Mouse (Mus musculus): Measurements from ENCODE around the gene Olfr462. TPM values are rescaled to one million over a fixed set of nuclear protein-coding genes. Genes with fewer than 3 reads are reported as not detected.

Gene Olfr462
- polyA plus RNA-seq (2012; rRNA removed): not detected in 2 replicates

GRCm38 (mm10) chr11:87892168-87892567 is at the start of gene Olfr462:
Olfr462 (minus strand) TSS chr11:87892268.

DNA sequence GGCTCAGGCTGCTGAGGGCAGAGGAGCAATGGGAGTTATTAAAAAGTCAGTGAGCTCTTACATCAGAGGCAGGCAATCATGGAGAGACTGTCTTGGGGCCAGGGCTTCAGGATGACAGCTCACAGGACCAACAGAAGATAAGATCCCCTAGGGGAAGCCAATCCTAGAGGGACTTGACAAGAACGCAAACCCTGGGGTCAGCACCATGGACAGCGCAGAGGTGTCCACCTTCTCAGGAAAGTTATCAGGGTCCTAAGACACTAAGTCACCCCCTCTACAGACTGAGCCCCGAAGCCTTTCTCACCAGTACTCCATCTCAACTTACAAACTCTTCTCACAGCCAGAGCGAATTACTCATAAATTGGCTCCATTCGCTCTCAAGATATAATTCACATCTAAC is 28.9 kb upstream of the Olfr462 start, which contains the start of gene Olfr464:
Gene Olfr464 (minus strand): TSS at position 2 of the 400 bp plus-strand sequence.

DNA sequence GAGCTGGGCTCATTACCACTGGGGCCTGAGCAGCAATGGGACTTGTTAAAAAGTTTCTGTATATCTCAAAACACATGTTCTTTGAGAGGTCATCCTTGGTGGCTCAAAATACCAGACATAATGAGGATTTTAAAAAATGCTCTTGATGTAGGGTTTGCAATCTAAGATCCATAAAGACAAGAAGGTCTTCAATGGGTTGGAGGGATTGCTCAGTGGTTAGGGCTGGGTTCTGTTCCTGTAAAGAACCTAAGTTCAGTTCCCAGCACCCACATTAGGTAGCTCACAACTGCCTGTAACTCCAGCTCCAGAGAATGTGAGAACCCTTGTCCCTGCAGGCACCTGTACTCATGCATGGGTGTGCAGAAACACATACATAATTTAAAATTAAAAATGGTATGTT is 5.2 kb upstream of the Olfr462 start, which contains the start of gene Olfr463:
Gene Olfr463 (minus strand): TSS at position 101 of the 400 bp plus-strand sequence.

DNA sequence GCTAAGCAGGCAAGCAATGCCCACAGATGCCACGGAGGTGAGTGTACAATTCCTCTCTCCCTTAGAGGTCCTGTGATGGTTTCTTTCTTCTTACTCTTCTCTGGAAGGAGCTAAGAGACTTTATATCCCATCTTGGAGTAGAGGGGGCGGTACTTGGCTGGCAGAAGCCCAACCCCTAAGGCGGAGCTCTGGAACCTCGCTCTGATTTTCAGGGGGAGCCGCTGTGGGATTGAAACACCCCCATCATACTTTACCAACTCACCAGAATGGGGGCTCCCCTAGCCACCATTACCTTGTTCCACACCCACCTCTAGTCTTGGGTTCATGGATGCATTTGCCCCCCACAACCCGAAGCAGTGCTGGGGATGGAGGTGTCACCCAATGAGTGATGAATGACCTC is 16.6 kb downstream of the Olfr462 start, which contains the start of gene Epx:
Gene Epx (minus strand): TSS at position 101 of the 400 bp plus-strand sequence.

DNA sequence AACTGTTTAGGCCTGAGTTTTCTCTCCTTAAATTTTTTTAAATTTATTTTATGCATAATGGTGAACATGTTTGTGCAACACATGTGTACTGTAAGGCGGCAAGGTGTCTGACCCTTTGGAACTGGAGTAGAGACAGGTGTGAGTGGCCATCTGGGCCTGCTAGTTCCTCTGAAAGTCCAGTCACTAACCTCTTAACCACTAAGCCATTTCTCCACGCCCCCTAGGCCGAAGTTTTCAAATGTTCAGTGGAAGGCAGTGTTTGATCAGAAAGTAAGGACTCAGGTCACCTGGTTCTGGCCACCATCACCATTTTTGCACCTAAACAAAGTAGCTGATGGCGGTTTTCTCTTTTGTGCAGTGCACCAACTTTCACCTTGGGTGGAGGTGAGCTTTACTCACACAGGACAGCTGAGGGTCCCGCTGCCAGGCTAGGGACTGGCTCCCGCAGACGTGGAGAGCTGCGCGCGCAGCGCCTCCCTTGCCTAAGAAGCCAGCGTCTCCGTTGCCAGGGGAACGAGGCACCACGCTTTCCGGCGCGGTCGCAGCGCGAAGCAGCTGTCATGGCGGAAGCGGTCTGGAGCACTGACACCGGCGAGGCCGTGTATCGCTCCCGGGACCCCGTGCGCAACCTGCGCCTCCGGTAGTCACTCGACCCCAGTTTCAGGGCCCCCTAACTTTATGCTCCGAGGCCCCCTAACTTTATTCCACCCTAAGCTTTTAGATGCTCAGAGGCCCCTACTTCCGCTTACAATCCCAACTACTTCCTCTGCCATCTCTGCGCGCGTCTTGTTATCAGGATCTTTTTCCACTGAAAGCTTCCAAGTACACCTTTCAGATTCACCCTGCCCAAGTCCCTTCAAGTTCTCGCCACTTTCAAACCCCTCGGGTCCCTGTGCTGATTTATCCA is 39.1 kb downstream of the Olfr462 start, which contains the start of gene Mks1:
Gene Mks1 (plus strand): TSS at position 526 of the 907 bp plus-strand sequence.

Other genes starting within 250 kb of the Olfr462 start
- gene Rnf43, start 229.5 kb downstream of the Olfr462 start, polyA plus RNA-seq (2012; rRNA removed): 1.8 and 3.5 TPM in 2 replicates
- gene Supt4a, start 154.7 kb downstream of the Olfr462 start, polyA plus RNA-seq (2012; rRNA removed): 113 and 163 TPM in 2 replicates
- 27.5 and 56.0 TPM in 2 replicates for gene Tspoap1, start 131.7 kb downstream of the Olfr462 start, polyA plus RNA-seq (2012; rRNA removed)
- 4.9 and 5.0 TPM in 2 replicates for gene Mpo, start 98.7 kb downstream of the Olfr462 start, polyA plus RNA-seq (2012; rRNA removed)
- 0.26 and 0.28 TPM in 2 replicates for gene Lpo, start 64.0 kb downstream of the Olfr462 start, polyA plus RNA-seq (2012; rRNA removed)
- 24.2 and 24.6 TPM in 2 replicates for gene Mks1, start 39.1 kb downstream of the Olfr462 start, polyA plus RNA-seq (2012; rRNA removed)
- 0.35 and 0.50 TPM in 2 replicates for gene Epx, start 16.7 kb downstream of the Olfr462 start, polyA plus RNA-seq (2012; rRNA removed)
- not detected in 2 replicates for gene Olfr463, start 5.1 kb upstream of the Olfr462 start, polyA plus RNA-seq (2012; rRNA removed)
- gene Olfr464, start 28.7 kb upstream of the Olfr462 start, polyA plus RNA-seq (2012; rRNA removed): 0.02 TPM in 1 of 2 replicates, not detected in the other
- gene Dynll2, start 95.3 kb upstream of the Olfr462 start, polyA plus RNA-seq (2012; rRNA removed): 143 and 238 TPM in 2 replicates
- 701 and 860 TPM in 2 replicates for gene Srsf1, start 155.1 kb upstream of the Olfr462 start, polyA plus RNA-seq (2012; rRNA removed)
- gene Vezf1, start 176.0 kb upstream of the Olfr462 start, polyA plus RNA-seq (2012; rRNA removed): 34.1 and 59.4 TPM in 2 replicates
- 37.6 and 46.6 TPM in 2 replicates for gene Cuedc1, start 205.8 kb upstream of the Olfr462 start, polyA plus RNA-seq (2012; rRNA removed)

All from central nervous system, embryonic 11.5 days (tissue).